Mouse (Mus musculus) liver, adult 2 months (tissue): ENCODE results near the gene Zfp580. TPM values are rescaled to one million over a fixed set of nuclear protein-coding genes. Genes with fewer than 3 reads are reported as not detected.
"Not testable (repeated sequence)": the region's sequence is repeated elsewhere in the genome, so short reads cannot be mapped to it uniquely, and the experiment has no call there.

Source experiments
- DNase-seq: peaks from one replicate; pipeline ENCODE4 v3.0.0-alpha.2; 2011; ENCODE audit warnings: low read depth, low spot score; ENCODE audit errors: extremely low read depth
- H3K27ac ChIP-seq: fragments of 200-500 bp; replicated peaks from 2 replicates; pipeline ENCODE4 v1.5.1; 2012; ENCODE audit warnings: low read depth, mild to moderate bottlenecking, control low read depth, inconsistent platforms, low read length; ENCODE audit not compliant: insufficient read depth
- H3K27me3 ChIP-seq: fragments of 200-500 bp; 2 replicates; pipeline ENCODE4 v1.6.1; 2012; ENCODE audit warnings: mild to moderate bottlenecking, moderate library complexity, low read length, inconsistent platforms; ENCODE audit not compliant: control insufficient read depth, insufficient read depth
- H3K36me3 ChIP-seq: fragments of 200-500 bp; 2 replicates; pipeline ENCODE4 v1.6.1; 2012; ENCODE audit warnings: low read length, inconsistent platforms; ENCODE audit not compliant: control insufficient read depth, insufficient read depth
- H3K4me1 ChIP-seq: fragments of 200-500 bp; 2 replicates; pipeline ENCODE4 v1.6.1; 2011; ENCODE audit warnings: low read length; ENCODE audit not compliant: control insufficient read depth, insufficient read depth
- H3K4me3 ChIP-seq: fragments of 200-500 bp; 2 replicates; pipeline ENCODE4 v1.5.1; 2011; ENCODE audit warnings: low read depth, mild to moderate bottlenecking, control low read depth, low read length, moderate library complexity; ENCODE audit not compliant: insufficient read depth
- H3K79me2 ChIP-seq: fragments of 200-500 bp; 2 replicates; pipeline ENCODE4 v1.6.1; 2012; ENCODE audit warnings: inconsistent platforms, mild to moderate bottlenecking, low read length, moderate library complexity; ENCODE audit not compliant: control insufficient read depth, insufficient read depth
- H3K9ac ChIP-seq: fragments of 200-500 bp; 2 replicates; pipeline ENCODE4 v1.6.1; 2012; ENCODE audit warnings: low read depth, mild to moderate bottlenecking, control low read depth, inconsistent platforms, low read length
- CTCF ChIP-seq: fragments of 200-500 bp; IDR thresholded peaks from 2 replicates; pipeline ENCODE4 v1.5.1; 2011; ENCODE audit warnings: low read depth, low read length, control low read depth
- POLR2A ChIP-seq: fragments of 200-500 bp; IDR thresholded peaks from 2 replicates; pipeline ENCODE4 v1.6.1; 2011; ENCODE audit warnings: low read length, control low read depth; ENCODE audit not compliant: insufficient read depth; ENCODE audit errors: extremely low read depth
- WGBS: fragments of 180-500 bp; shearing (Covaris S2); methylation state at CpG from one replicate; pipeline ENCODE4 v1.1.7; 2018; 5-methylcytosine and 5-hydroxymethylcytosine counted together
- polyA plus RNA-seq: library from polyadenylated mRNA; depleted of rRNA; stranded (reverse); fragments of >200 nt; gene quantifications from 2 replicates; pipeline ENCODE4 v1.2.3, GENCODE M21; 2012
- total RNA-seq: library from RNA; depleted of rRNA; stranded (reverse); fragments of >200 nt; gene quantifications from 2 replicates; pipeline ENCODE4 v1.2.3, GENCODE M21; 2014

The Zfp580 gene
- total and polyA plus RNA-seq, 2 experiments, result 0.18 to 1.9 TPM

- H3K4me3 ChIP-seq, result peak within 1 kb of the TSS; percentile 99
- H3K79me2 ChIP-seq, result peaks cover 2% of the 10 kb centered on the region; the same call in 1 of the 2 replicates
- under 1% methylated on average over 73 of the region's 76 CpGs for WGBS
- H3K36me3 ChIP-seq, result peaks cover 7% of the 10 kb centered on the region; the same call in 1 of the 2 replicates
- H3K4me1 ChIP-seq, result peaks cover 3% of the 10 kb centered on the region; the same call in 1 of the 2 replicates
- H3K9ac ChIP-seq, result peak within 1 kb of the TSS; percentile 98
- DNase-seq, result peak; percentile 90
- peak within 1 kb of the TSS; percentile 99 for H3K27ac ChIP-seq
- no peaks in the 10 kb centered on the region for H3K27me3 ChIP-seq
- TF ChIP-seq CTCF (no peak), POLR2A (0 out of 2 replicates have a peak, but pooled peaks have one; percentile 7)
These were observed 36.0 kb upstream of the Zfp580 start, which contains the start of gene Gm44973 for GRCm38 (mm10) chr7:5015118-5016001. Gm44973 (plus strand) TSS chr7:5015496.

GRCm38 (mm10) chr7:5016057-5016456 is 35.3 kb upstream of the Zfp580 start:
- peaks cover 7% of the 10 kb centered on the region; the same call in 1 of the 2 replicates for H3K36me3 ChIP-seq
- 19% methylated on average over 3 of the region's 3 CpGs for WGBS
- DNase-seq, result peak; percentile 51
- H3K4me1 ChIP-seq, result peaks cover 3% of the 10 kb centered on the region; the same call in 1 of the 2 replicates
- no peaks in the 10 kb centered on the region for H3K27me3 ChIP-seq
- peak overlapping the region; percentile 99; the same call in 1 of the 2 replicates for H3K4me3 ChIP-seq
- peaks cover 2% of the 10 kb centered on the region; the same call in 1 of the 2 replicates for H3K79me2 ChIP-seq
- TF ChIP-seq POLR2A (no peak), CTCF (no peak)
- peak overlapping the region; percentile 79; the same call in 1 of the 2 replicates for H3K9ac ChIP-seq
- H3K27ac ChIP-seq, result peak overlapping the region; percentile 84

DNA sequence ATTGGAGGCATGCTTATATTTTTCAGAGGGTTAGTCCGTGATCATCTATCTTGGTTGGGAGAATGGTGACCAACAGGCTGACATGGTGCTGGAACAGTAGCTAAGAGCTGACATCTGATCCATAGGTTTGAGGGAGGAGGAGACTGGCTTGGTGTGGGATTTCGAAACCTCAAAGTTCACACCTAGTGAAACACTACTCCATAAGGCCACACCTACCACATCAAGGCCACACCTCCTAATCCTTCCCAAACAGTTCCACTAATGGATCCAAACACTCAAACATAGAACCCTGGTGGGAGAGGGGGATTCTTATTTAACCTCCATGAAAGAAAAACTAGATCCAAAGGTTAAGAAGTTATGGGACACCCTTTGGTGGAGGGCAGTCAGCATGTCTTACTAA is 34.4 kb upstream of the Zfp580 start:
- peaks cover 2% of the 10 kb centered on the region; the same call in 1 of the 2 replicates for H3K79me2 ChIP-seq
- H3K27me3 ChIP-seq, result no peaks in the 10 kb centered on the region
- no peak overlapping the region for H3K4me3 ChIP-seq
- H3K27ac ChIP-seq, result no peak overlapping the region
- H3K9ac ChIP-seq, result no peak overlapping the region
- WGBS, result 100% methylated on average over 2 of the region's 2 CpGs
- DNase-seq, result no peak
- no peak for TF ChIP-seq CTCF
- TF ChIP-seq POLR2A, result no peak
- 0 out of 2 replicates have a peak, but pooled peaks cover 5% of the 10 kb centered on the region for H3K36me3 ChIP-seq
- peaks cover 7% of the 10 kb centered on the region for H3K4me1 ChIP-seq

- WGBS, result 91% methylated on average over 16 of the region's 16 CpGs
- Histone ChIP-seq H3K9ac (no peak overlapping the region), H3K27ac (no peak overlapping the region), H3K79me2 (peaks cover 6% of the 10 kb centered on the region; the same call in 1 of the 2 replicates), H3K4me3 (no peak overlapping the region), H3K4me1 (peaks cover 11% of the 10 kb centered on the region), H3K27me3 (no peaks in the 10 kb centered on the region), H3K36me3 (0 out of 2 replicates have a peak, but pooled peaks cover 3% of the 10 kb centered on the region)
- DNase-seq, result no peak
- TF ChIP-seq CTCF (0 out of 2 replicates have a peak, but pooled peaks have one; percentile 2), POLR2A (no peak)
These were observed 34.0 kb upstream of the Zfp580 start for GRCm38 (mm10) chr7:5017352-5017751.

GRCm38 (mm10) chr7:5017931-5018330 is 33.4 kb upstream of the Zfp580 start:
- 97% methylated on average over 21 of the region's 21 CpGs for WGBS
- Histone ChIP-seq H3K27me3 (no peaks in the 10 kb centered on the region), H3K4me1 (peaks cover 12% of the 10 kb centered on the region), H3K4me3 (no peak overlapping the region), H3K36me3 (peaks cover 2% of the 10 kb centered on the region; the same call in 1 of the 2 replicates), H3K79me2 (peaks cover 11% of the 10 kb centered on the region; the same call in 1 of the 2 replicates), H3K27ac (no peak overlapping the region), H3K9ac (no peak overlapping the region)
- no peak for TF ChIP-seq CTCF
- TF ChIP-seq POLR2A, result no peak
- no peak for DNase-seq

GRCm38 (mm10) chr7:5019576-5019975 is 31.8 kb upstream of the Zfp580 start:
- Histone ChIP-seq H3K27ac (0 out of 2 replicates have a peak overlapping the region, but pooled peaks have one; percentile 35), H3K79me2 (peaks cover 20% of the 10 kb centered on the region; the same call in 1 of the 2 replicates), H3K4me1 (peaks cover 12% of the 10 kb centered on the region), H3K9ac (peak overlapping the region; percentile 21; the same call in 1 of the 2 replicates)
- not testable (repeated sequence) for DNase-seq, H3K36me3 ChIP-seq, H3K27me3 ChIP-seq, H3K4me3 ChIP-seq
- 15% methylated on average over 8 of the region's 8 CpGs for WGBS
